Mouse (Mus musculus): ENCODE results near the gene Ppia.
"Not testable (repeated sequence)": the region's sequence is repeated elsewhere in the genome, so short reads cannot be mapped to it uniquely, and the experiment has no call there.

- TF ChIP-seq CTCF, EP300 (IDR thresholded peaks at IDR 0.05; ENCODE audit: low read depth): not testable (repeated sequence)
Observed at GRCm38 (mm10) chr11:6367986-6368385, 47.3 kb upstream of the Ppia start.

All from liver, postnatal 0 days (tissue).